Mouse (Mus musculus) lung, adult 2 months (tissue): ENCODE data around the gene Ftsj1.

ENCODE experiments used
- CTCF ChIP-seq: fragments of 200-500 bp; IDR thresholded peaks from 2 replicates; pipeline ENCODE4 v1.5.1; 2011; ENCODE audit warnings: mild to moderate bottlenecking, low read length, control low read depth; ENCODE audit not compliant: insufficient read depth
- POLR2A ChIP-seq: fragments of 200-500 bp; IDR thresholded peaks from 2 replicates; pipeline ENCODE4 v1.6.1; 2011; ENCODE audit warnings: low read depth, mild to moderate bottlenecking, control low read depth, low read length, borderline replicate concordance; ENCODE audit errors: extremely low read depth

DNA sequence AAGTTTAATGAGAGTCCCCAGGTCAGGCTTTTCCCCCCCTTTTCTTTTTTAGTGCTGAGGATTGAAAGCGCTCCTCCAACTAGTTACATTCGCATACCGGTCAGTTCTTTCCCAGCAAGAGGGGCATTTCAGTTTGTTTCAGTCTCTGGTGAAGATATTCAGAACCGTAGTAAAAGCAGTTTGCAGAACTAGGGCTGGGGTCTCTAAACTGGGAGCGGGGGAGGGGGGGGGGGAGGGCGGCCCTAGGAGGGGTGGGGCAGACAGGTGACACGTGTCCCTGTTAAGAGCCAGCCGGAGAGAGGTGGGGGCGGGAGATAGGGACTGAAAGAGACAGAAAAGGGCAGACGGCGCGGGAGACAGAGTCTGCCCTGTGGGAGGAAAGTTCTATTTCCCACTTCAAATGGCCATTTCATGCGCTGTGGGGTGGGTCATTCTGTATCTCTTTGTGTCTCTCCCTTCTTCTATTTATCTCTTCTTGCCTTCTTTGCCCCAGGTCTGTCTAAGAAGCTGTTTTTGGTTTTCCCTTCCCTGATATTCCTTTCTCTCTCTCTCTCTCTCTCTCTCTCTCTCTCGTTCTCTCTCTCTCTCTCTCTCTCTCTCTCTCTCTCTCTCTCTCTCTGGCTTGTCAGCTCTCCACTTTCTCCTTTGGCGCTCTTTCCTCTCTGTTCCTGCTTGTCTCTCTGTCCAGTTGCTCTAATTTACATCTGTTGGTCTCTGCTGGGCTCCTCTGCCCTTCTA is 19.0 kb upstream of the Ftsj1 start, which contains the start of gene Slc38a5:
- no peak for TF ChIP-seq POLR2A
- TF ChIP-seq CTCF = no peak
